Mouse (Mus musculus) ES-E14 (cell line): Measurements from ENCODE around the gene Cxcr2.

Source experiments
- CHD2 ChIP-seq: IDR thresholded peaks from 2 replicates; pipeline ENCODE4 v1.6.1; 2014; ENCODE audit warnings: mild to moderate bottlenecking, low read depth, low read length, inconsistent platforms
- HCFC1 ChIP-seq: IDR thresholded peaks from 2 replicates; pipeline ENCODE4 v1.6.1; 2012; ENCODE audit warnings: low read length, inconsistent platforms, borderline replicate concordance; ENCODE audit not compliant: insufficient read depth
- MAFK ChIP-seq: IDR thresholded peaks from 2 replicates; pipeline ENCODE4 v1.6.1; 2014; ENCODE audit warnings: mild to moderate bottlenecking, low read depth, low read length, inconsistent platforms; ENCODE audit not compliant: insufficient read depth

GRCm38 (mm10) chr1:74121138-74121537 is 32.7 kb upstream of the Cxcr2 start:
- TF ChIP-seq MAFK (no peak), HCFC1 (no peak), CHD2 (no peak)
